Mouse (Mus musculus) cerebellum, adult 9-10 months (tissue): ENCODE measurements around the gene Adgre5.

ENCODE experiments used
- DNase-seq: peaks from one replicate; pipeline ENCODE4 v3.0.0; 2022

Gene Adgre5

GRCm38 (mm10) chr8:83681099-83681498 lies 60.0 kb downstream of the Adgre5 start:
- DNase-seq = no peak

- no peak for DNase-seq
Measured at GRCm38 (mm10) chr8:83680603-83681002, 60.5 kb downstream of the Adgre5 start.

- no peak for DNase-seq
Measured at GRCm38 (mm10) chr8:83679866-83680265, 61.3 kb downstream of the Adgre5 start.

DNA sequence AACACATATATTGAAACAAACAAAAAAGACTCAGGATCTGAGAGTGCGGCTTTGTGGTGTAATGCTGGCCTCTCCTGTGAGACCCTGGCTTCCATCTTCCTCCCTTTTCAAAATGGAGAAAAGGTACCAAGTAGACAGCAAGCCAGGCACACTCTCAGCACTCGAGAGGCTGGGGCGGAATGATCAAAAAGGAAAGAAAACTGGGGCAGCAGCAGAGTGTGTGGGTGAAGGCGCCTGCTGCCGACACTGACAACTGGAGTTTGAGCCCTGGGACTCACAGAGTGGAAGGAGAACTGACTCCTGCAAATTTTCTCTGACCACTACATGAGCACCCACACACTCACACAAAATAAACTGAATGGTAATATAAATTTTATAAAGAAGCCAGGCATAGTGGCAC lies 66.6 kb downstream of the Adgre5 start:
- no peak for DNase-seq
